Mouse (Mus musculus) kidney, adult 2 months (tissue): ENCODE measurements at regions not wholly inside any gene's neighbourhood (a gene's known extent, or its start where the extent isn't known, plus 50 kb on each side); places are given as distances from the start of the nearest gene placed in this dataset.

Source experiments
- DNase-seq: peaks from one replicate; pipeline ENCODE4 v3.0.0; 2021
- H3K27ac ChIP-seq: fragments of 200-500 bp; 2 replicates; pipeline ENCODE4 v1.5.1; 2012; ENCODE audit warnings: low read depth, low read length, control low read depth, inconsistent platforms; ENCODE audit not compliant: insufficient read depth
- H3K27me3 ChIP-seq: fragments of 200-500 bp; replicated peaks from 2 replicates; pipeline ENCODE4 v1.6.1; 2012; ENCODE audit warnings: mild to moderate bottlenecking, moderate library complexity, low read length, inconsistent platforms; ENCODE audit not compliant: control insufficient read depth, insufficient read depth
- H3K36me3 ChIP-seq: fragments of 200-500 bp; 2 replicates; pipeline ENCODE4 v1.6.1; 2012; ENCODE audit warnings: mild to moderate bottlenecking, moderate library complexity, low read length, inconsistent platforms; ENCODE audit not compliant: control insufficient read depth, insufficient read depth
- H3K4me1 ChIP-seq: fragments of 200-500 bp; 2 replicates; pipeline ENCODE4 v1.6.1; 2011; ENCODE audit warnings: low read length; ENCODE audit not compliant: control insufficient read depth, insufficient read depth
- H3K4me3 ChIP-seq: fragments of 200-500 bp; 2 replicates; pipeline ENCODE4 v1.5.1; 2011; ENCODE audit warnings: mild to moderate bottlenecking, low read depth, low read length, control low read depth; ENCODE audit not compliant: insufficient read depth
- CTCF ChIP-seq: fragments of 200-500 bp; conservative IDR thresholded peaks from 2 replicates; pipeline ENCODE4 v1.5.1; 2011; ENCODE audit warnings: low read depth, mild to moderate bottlenecking, control low read depth, low read length, moderate library complexity, mixed read lengths; ENCODE audit not compliant: insufficient read depth, insufficient read length
- POLR2A ChIP-seq: fragments of 200-500 bp; IDR thresholded peaks from one replicate; pipeline ENCODE4 v1.6.1; 2011; ENCODE audit warnings: low read depth, low read length, control low read depth
- WGBS: fragments of 180-500 bp; shearing (Covaris S2); methylation state at CpG from one replicate; pipeline ENCODE4 v1.1.7; 2018; 5-methylcytosine and 5-hydroxymethylcytosine counted together

GRCm38 (mm10) chr3:38397615-38397956, 87.1 kb downstream of the Ankrd50 start:
- 82% methylated on average over 13 of the region's 13 CpGs for WGBS

GRCm38 (mm10) chr3:38396760-38397614, 87.7 kb downstream of the Ankrd50 start:
- H3K4me1 ChIP-seq: no peaks in the 10 kb centered on the region
- H3K27ac ChIP-seq: no peak overlapping the region
- no peaks in the 10 kb centered on the region for H3K36me3 ChIP-seq
- no peak overlapping the region for H3K4me3 ChIP-seq
- 22% methylated on average over 20 of the region's 20 CpGs for WGBS
- TF ChIP-seq CTCF (no peak), POLR2A (no peak)
- H3K27me3 ChIP-seq: no peaks in the 10 kb centered on the region; the same call in 1 of the 2 replicates
- DNase-seq: no peak

More at GRCm38 (mm10) chr3:38397615-38397956, 87.1 kb downstream of the Ankrd50 start:
- Histone ChIP-seq H3K4me1 (no peaks in the 10 kb centered on the region), H3K27ac (no peak overlapping the region), H3K27me3 (no peaks in the 10 kb centered on the region; the same call in 1 of the 2 replicates), H3K36me3 (no peaks in the 10 kb centered on the region), H3K4me3 (no peak overlapping the region)
- TF ChIP-seq CTCF (no peak), POLR2A (no peak)
- DNase-seq: no peak

- no peak for DNase-seq
- Histone ChIP-seq H3K27ac (no peak overlapping the region), H3K36me3 (no peaks in the 10 kb centered on the region), H3K4me1 (no peaks in the 10 kb centered on the region), H3K27me3 (no peaks in the 10 kb centered on the region; the same call in 1 of the 2 replicates), H3K4me3 (no peak overlapping the region)
- 61% methylated on average over 4 of the region's 4 CpGs for WGBS
- TF ChIP-seq CTCF (no peak), POLR2A (no peak)
These were observed 90.3 kb downstream of the Ankrd50 start for GRCm38 (mm10) chr3:38394308-38394707.

- TF ChIP-seq CTCF: no peak
- TF ChIP-seq POLR2A: no peak
- Histone ChIP-seq H3K27me3 (no peaks in the 10 kb centered on the region; the same call in 1 of the 2 replicates), H3K4me1 (no peaks in the 10 kb centered on the region), H3K27ac (no peak overlapping the region), H3K36me3 (no peaks in the 10 kb centered on the region), H3K4me3 (no peak overlapping the region)
- DNase-seq: no peak
- WGBS: 86% methylated on average over 2 of the region's 2 CpGs
These were observed 95.0 kb downstream of the Ankrd50 start for GRCm38 (mm10) chr3:38389647-38390046.

GRCm38 (mm10) chr3:38388961-38389360, 95.7 kb downstream of the Ankrd50 start:
- TF ChIP-seq POLR2A: no peak
- TF ChIP-seq CTCF: no peak
- no peak overlapping the region for H3K27ac ChIP-seq
- H3K4me3 ChIP-seq: no peak overlapping the region
- no peaks in the 10 kb centered on the region for H3K4me1 ChIP-seq
- H3K36me3 ChIP-seq: no peaks in the 10 kb centered on the region
- no peaks in the 10 kb centered on the region for H3K27me3 ChIP-seq
- DNase-seq: no peak
- 44% methylated on average over 3 of the region's 3 CpGs for WGBS

- Histone ChIP-seq H3K27me3 (no peaks in the 10 kb centered on the region), H3K4me1 (no peaks in the 10 kb centered on the region), H3K27ac (no peak overlapping the region), H3K36me3 (no peaks in the 10 kb centered on the region), H3K4me3 (no peak overlapping the region)
- no peak for TF ChIP-seq POLR2A
- no peak for TF ChIP-seq CTCF
- DNase-seq: no peak
- WGBS: 52% methylated on average over 3 of the region's 3 CpGs
These were observed 101.9 kb downstream of the Ankrd50 start for GRCm38 (mm10) chr3:38382743-38383142.

GRCm38 (mm10) chr3:38381623-38382022, 103.0 kb downstream of the Ankrd50 start:
- H3K4me1 ChIP-seq: no peaks in the 10 kb centered on the region
- no peak for DNase-seq
- H3K27me3 ChIP-seq: no peaks in the 10 kb centered on the region
- whole genome bisulfite sequencing: 64% methylated on average over 5 of the region's 5 CpGs
- no peaks in the 10 kb centered on the region for H3K36me3 ChIP-seq
- no peak overlapping the region for H3K4me3 ChIP-seq
- H3K27ac ChIP-seq: no peak overlapping the region
- TF ChIP-seq POLR2A: no peak
- no peak for TF ChIP-seq CTCF
